Mouse (Mus musculus) neutrophil, adult 65 days (primary cell): ENCODE results near the gene Hoxb6. TPM values are rescaled to one million over a fixed set of nuclear protein-coding genes. Genes with fewer than 3 reads are reported as not detected.

Experiments
- total RNA-seq: library from RNA; stranded (reverse); gene quantifications from 2 replicates; pipeline ENCODE4 v1.2.4, GENCODE M21; 2023

The Hoxb6 gene
- total RNA-seq: not detected in 2 replicates

GRCm38 (mm10) chr11:96291681-96292564, at the start of gene Hoxb6:
TSS of gene Hoxb6 (plus strand) at chr11:96292476.

DNA sequence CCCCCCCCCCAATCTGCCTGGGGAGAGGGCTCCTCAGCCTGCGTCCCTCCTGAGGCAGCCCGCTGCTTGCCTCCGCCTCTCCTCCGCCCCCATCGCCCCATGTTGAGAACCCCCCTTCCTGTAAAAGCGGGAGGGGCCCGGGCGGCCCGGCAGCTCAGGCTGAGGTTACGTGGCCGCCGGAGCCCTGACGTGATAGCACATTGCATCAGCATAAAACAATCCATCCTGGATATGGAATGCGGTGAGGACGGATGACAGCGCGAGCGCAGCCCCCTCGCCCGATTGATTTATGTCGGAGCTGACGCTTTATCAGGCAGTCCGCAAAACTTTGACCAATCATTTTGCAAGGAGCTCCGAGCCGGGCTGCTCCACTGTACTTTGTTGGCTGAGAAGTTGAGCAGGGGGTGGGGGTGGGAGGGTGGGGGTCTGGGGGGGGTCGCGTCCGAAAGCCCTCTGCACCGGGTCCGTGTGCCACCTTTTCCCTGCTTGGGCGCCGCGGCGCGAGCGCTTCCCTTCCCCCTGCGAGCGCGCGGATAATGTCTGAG, 21.2 kb upstream of the Hoxb6 start, which contains the start of gene Hoxb9:
Hoxb9 (plus strand) TSS at position 462 of the 545 bp plus-strand sequence.

GRCm38 (mm10) chr11:96281855-96282570, 10.3 kb upstream of the Hoxb6 start, which contains the start of gene Hoxb8:
TSS of gene Hoxb8 (plus strand) at chr11:96281905.

DNA sequence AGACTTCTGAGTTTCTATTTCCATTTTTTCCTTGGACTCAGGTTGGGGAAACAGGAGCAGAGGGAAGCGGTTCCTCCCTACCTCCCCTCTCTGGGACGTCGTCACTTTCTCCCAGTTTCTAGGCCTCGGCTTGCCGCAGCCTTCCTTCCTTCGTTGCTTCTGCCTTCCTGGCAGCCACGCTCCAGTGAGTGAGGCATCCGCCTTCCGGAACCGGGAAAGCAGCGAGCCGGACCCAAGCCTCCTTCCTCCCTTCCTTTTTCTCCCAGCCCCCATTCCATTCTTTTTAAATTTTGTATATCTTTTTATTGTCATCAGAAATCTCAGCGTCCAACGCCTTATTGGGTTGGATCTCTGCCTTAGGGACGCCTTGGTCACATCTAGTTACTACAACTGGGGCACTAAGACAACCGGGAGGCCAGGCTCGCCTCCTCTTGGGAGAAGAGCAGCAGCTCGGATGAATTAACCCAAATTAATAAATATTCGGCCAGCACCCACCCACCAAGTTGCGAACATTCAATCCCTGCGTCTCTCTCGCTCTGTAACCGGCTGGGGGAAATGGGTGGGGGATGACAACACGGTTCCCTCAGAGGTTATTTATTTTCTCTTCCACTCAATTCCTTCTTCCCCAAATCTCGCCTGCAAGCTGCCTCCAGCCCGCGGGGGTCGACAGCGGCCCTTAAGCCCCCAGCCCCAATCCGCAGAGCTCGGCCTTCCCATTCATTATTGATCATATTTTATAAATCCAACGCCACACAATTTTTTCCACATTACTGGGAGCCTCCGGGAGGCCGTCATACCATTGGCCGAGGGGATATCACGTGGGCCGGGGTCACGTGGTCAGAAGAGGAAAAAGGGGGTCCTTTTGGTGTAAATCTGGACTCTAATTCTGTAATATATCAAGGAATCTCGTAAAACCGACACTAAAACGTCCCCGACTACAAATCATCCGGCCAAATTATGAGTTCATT, 6.2 kb upstream of the Hoxb6 start, which contains the start of gene Hoxb7:
Hoxb7 (plus strand) TSS at position 853 of the 968 bp plus-strand sequence.

GRCm38 (mm10) chr11:96303151-96304099, 11.1 kb downstream of the Hoxb6 start, which contains the start of gene Hoxb5:
TSS of gene Hoxb5 (plus strand) at chr11:96303336.

GRCm38 (mm10) chr11:96317608-96318367, 25.5 kb downstream of the Hoxb6 start, which contains the start of gene Hoxb4:
TSS of gene Hoxb4 (plus strand) at chr11:96318267.

DNA sequence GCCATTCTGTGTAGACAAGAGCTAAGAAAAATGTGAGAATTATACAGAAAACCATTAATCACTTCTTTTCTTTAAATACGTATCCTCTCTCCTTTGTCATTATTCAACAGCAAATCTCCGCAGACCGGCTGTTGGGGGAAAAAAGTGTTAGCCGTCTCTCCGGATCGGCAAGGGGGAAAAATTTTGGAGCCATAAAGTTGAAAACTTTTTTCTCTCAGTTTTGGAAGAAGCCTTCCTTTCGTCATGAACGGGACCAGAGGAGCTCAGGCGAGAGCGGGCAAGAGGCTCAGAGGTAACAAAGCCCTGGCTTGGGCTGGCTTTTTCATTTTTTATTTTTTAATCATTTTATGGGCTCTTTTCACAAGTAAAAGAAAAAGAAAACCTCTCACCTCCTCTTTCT, 30.9 kb downstream of the Hoxb6 start, which contains the start of gene Hoxb3:
Hoxb3 (plus strand) TSS at position 173 of the 400 bp plus-strand sequence.

GRCm38 (mm10) chr11:96350341-96350624, 58.0 kb downstream of the Hoxb6 start, which contains the start of gene Hoxb2:
TSS of gene Hoxb2 (plus strand) at chr11:96350525.

Other genes starting within 250 kb of the Hoxb6 start
- gene Ube2z, start 227.1 kb upstream of the Hoxb6 start, total RNA-seq: 33.2 and 47.0 TPM in 2 replicates
- gene Atp5g1, start 216.8 kb upstream of the Hoxb6 start, total RNA-seq: 55.7 and 68.4 TPM in 2 replicates
- not detected in 2 replicates for gene Calcoco2, start 180.5 kb upstream of the Hoxb6 start, total RNA-seq
- gene Ttll6, start 158.7 kb upstream of the Hoxb6 start, total RNA-seq: not detected in 2 replicates
- not detected in 2 replicates for gene Hoxb13, start 98.2 kb upstream of the Hoxb6 start, total RNA-seq
- gene Hoxb9, start 21.0 kb upstream of the Hoxb6 start, total RNA-seq: not detected in 2 replicates
- not detected in 2 replicates for gene Hoxb8, start 10.6 kb upstream of the Hoxb6 start, total RNA-seq
- gene Hoxb7, start 5.9 kb upstream of the Hoxb6 start, total RNA-seq: not detected in 2 replicates
- not detected in 2 replicates for gene Hoxb5, start 10.9 kb downstream of the Hoxb6 start, total RNA-seq
- 2.0 and 2.7 TPM in 2 replicates for gene Hoxb4, start 25.8 kb downstream of the Hoxb6 start, total RNA-seq
- gene Hoxb3, start 30.9 kb downstream of the Hoxb6 start, total RNA-seq: 0.51 and 0.98 TPM in 2 replicates
- gene Hoxb2, start 58.0 kb downstream of the Hoxb6 start, total RNA-seq: not detected in 2 replicates
- gene Hoxb1, start 73.3 kb downstream of the Hoxb6 start, total RNA-seq: 0.51 and 0.75 TPM in 2 replicates
- gene Skap1, start 172.1 kb downstream of the Hoxb6 start, total RNA-seq: 0.20 TPM in 1 of 2 replicates, not detected in the other